Mouse (Mus musculus): ENCODE data around the gene Rbfox1.

GRCm38 (mm10) chr16:6099598-6099997 is 214.4 kb downstream of the Rbfox1 start:
- TF ChIP-seq CTCF (IDR thresholded peaks at IDR 0.05), result no peak
- TF ChIP-seq POLR2A (IDR thresholded peaks at IDR 0.05; ENCODE audit: insufficient read depth, low read depth, low read length), result no peak
